Mouse (Mus musculus): Measurements from ENCODE around the gene 4921507P07Rik.
"Not testable (repeated sequence)": the region's sequence is repeated elsewhere in the genome, so short reads cannot be mapped to it uniquely, and the experiment has no call there.

4921507P07Rik gene

GRCm38 (mm10) chr6:50558877-50559276 lies 37.6 kb downstream of the 4921507P07Rik start:
- DNase-seq (ENCODE audit: low read depth in 1 of 2, low spot score in 2 of 2), result no peak

- no peak for DNase-seq (ENCODE audit: low read depth in 1 of 2, low spot score in 2 of 2)
Measured at GRCm38 (mm10) chr6:50557566-50557965, 38.9 kb downstream of the 4921507P07Rik start.

- not testable (repeated sequence) for DNase-seq (ENCODE audit: low read depth in 1 of 2, low spot score in 2 of 2)
Measured at GRCm38 (mm10) chr6:50554223-50554622, 42.2 kb downstream of the 4921507P07Rik start.

GRCm38 (mm10) chr6:50552881-50553518 lies 43.4 kb downstream of the 4921507P07Rik start:
- no peak for DNase-seq (ENCODE audit: low read depth in 1 of 2, low spot score in 2 of 2)

- no peak for DNase-seq (ENCODE audit: low read depth in 1 of 2, low spot score in 2 of 2)
Measured at GRCm38 (mm10) chr6:50549791-50550190, 46.6 kb downstream of the 4921507P07Rik start.

- no peak for DNase-seq (ENCODE audit: low read depth in 1 of 2, low spot score in 2 of 2)
Measured at GRCm38 (mm10) chr6:50549051-50549450, 47.4 kb downstream of the 4921507P07Rik start.

- peak; percentile 39 to 60 for DNase-seq (ENCODE audit: low read depth in 1 of 2, low spot score in 2 of 2)
Measured at GRCm38 (mm10) chr6:50545412-50546043, 50.9 kb downstream of the 4921507P07Rik start.

- DNase-seq (ENCODE audit: low read depth in 1 of 2, low spot score in 2 of 2), result no peak
Measured at GRCm38 (mm10) chr6:50542535-50542934, 53.9 kb downstream of the 4921507P07Rik start.

GRCm38 (mm10) chr6:50539641-50540040 lies 56.8 kb downstream of the 4921507P07Rik start:
- DNase-seq (ENCODE audit: low read depth in 1 of 2, low spot score in 2 of 2), result no peak

- peak; percentile 12 to 46 for DNase-seq (ENCODE audit: low read depth in 1 of 2, low spot score in 2 of 2)
Measured at GRCm38 (mm10) chr6:50536461-50536892, 60.0 kb downstream of the 4921507P07Rik start.

GRCm38 (mm10) chr6:50535346-50535745 lies 61.1 kb downstream of the 4921507P07Rik start:
- DNase-seq (ENCODE audit: low read depth in 1 of 2, low spot score in 2 of 2), result no peak

GRCm38 (mm10) chr6:50531920-50532319 lies 64.5 kb downstream of the 4921507P07Rik start:
- no peak for DNase-seq (ENCODE audit: low read depth in 1 of 2, low spot score in 2 of 2)

GRCm38 (mm10) chr6:50531003-50531402 lies 65.4 kb downstream of the 4921507P07Rik start:
- no peak for DNase-seq (ENCODE audit: low read depth in 1 of 2, low spot score in 2 of 2)

GRCm38 (mm10) chr6:50529194-50529593 lies 67.2 kb downstream of the 4921507P07Rik start:
- no peak for DNase-seq (ENCODE audit: low read depth in 1 of 2, low spot score in 2 of 2)

GRCm38 (mm10) chr6:50527416-50527815 lies 69.0 kb downstream of the 4921507P07Rik start:
- no peak for DNase-seq (ENCODE audit: low read depth in 1 of 2, low spot score in 2 of 2)

- no peak for DNase-seq (ENCODE audit: low read depth in 1 of 2, low spot score in 2 of 2)
Measured at GRCm38 (mm10) chr6:50526597-50527024, 69.8 kb downstream of the 4921507P07Rik start.

- DNase-seq (ENCODE audit: low read depth in 1 of 2, low spot score in 2 of 2), result no peak
Measured at GRCm38 (mm10) chr6:50525846-50526245, 70.6 kb downstream of the 4921507P07Rik start.

- no peak for DNase-seq (ENCODE audit: low read depth in 1 of 2, low spot score in 2 of 2)
Measured at GRCm38 (mm10) chr6:50524261-50524896, 72.1 kb downstream of the 4921507P07Rik start.
